Mouse (Mus musculus): ENCODE measurements around the gene Snx32. TPM values are rescaled to one million over a fixed set of nuclear protein-coding genes. Genes with fewer than 3 reads are reported as not detected.

The Snx32 gene
- polyA plus RNA-seq, 1 experiment: 7.8 TPM

DNA sequence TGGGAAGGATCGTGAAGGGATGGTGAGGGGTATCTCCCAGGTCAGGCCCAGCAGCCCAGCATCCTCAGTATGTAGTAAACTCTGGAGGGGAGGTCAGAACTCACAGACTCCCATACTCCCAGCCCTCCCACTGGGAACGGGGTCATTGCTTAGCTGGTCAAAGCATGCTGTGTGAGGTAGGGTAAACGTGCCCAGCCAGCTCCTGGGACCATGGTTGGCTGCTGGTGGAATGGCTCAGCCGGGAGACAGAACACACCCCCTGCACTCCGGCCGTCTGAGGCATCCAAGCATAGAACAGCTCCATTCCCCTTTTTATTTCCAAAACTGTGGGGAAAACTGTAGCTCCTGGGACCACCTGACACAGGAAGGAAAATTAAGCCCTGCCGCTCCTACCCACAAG lies 47.8 kb upstream of the Snx32 start:
- peaks cover 58% of the 10 kb centered on the region for H3K27me3 ChIP-seq (ENCODE audit: control insufficient read depth, insufficient read depth, insufficient read length)
- H3K36me3 ChIP-seq (ENCODE audit: control insufficient read depth, insufficient read depth): no peaks in the 10 kb centered on the region

DNA sequence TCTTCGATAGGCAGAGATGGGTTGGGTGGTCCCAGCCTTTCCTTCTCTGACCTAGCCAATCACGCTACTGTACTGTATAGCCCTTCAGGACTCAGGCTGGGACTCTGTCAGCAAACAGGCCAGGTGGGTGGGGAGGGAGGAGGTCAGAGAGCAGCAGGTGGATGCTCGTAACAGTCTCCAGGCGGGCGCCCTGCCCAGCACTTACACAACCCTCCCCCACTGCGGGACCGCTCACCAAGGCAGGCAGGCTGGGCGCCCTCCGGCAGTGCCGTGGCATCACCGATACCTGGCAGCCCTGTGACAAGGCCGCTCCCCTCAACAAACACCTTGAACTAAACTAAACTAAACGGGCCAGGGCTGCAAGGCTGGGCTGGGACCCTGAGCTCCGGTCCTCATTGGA lies 43.9 kb upstream of the Snx32 start:
- peaks cover 43% of the 10 kb centered on the region for H3K27me3 ChIP-seq (ENCODE audit: control insufficient read depth, insufficient read depth, insufficient read length)
- H3ac ChIP-seq (ENCODE audit: control insufficient read depth, insufficient read length): no peak overlapping the region
- H3K36me3 ChIP-seq (ENCODE audit: control insufficient read depth, insufficient read depth): no peaks in the 10 kb centered on the region
- no peak overlapping the region for H3K4me2 ChIP-seq (ENCODE audit: low read depth)
- no peak overlapping the region for H3K4me3 ChIP-seq
- H3K79me2 ChIP-seq (ENCODE audit: control insufficient read depth, insufficient read depth): no peaks in the 10 kb centered on the region
- TF ChIP-seq REST (IDR thresholded peaks at IDR 0.05; ENCODE audit: insufficient read depth, insufficient read length): no peak
- TF ChIP-seq TCF3 (IDR thresholded peaks at IDR 0.05; ENCODE audit: insufficient read length, low read depth): no peak
- TF ChIP-seq SRF (IDR thresholded peaks at IDR 0.05; ENCODE audit: control insufficient read depth, insufficient read length, low read depth): no peak
- TF ChIP-seq POLR2A (IDR thresholded peaks at IDR 0.05; ENCODE audit: insufficient read length, low read depth): no peak
- TF ChIP-seq MYOG (IDR thresholded peaks at IDR 0.05; ENCODE audit: control insufficient read depth in 1 of 3, insufficient read depth in 1 of 3, insufficient read length in 2 of 3, low read depth in 2 of 3): no peak
- no peak for TF ChIP-seq MAX (IDR thresholded peaks at IDR 0.05; ENCODE audit: low read depth)
- TF ChIP-seq POLR2AphosphoS2 (IDR thresholded peaks at IDR 0.05; ENCODE audit: insufficient read length, low read depth): no peak
- TF ChIP-seq USF1 (IDR thresholded peaks at IDR 0.05; ENCODE audit: low read depth): no peak
- no peak for TF ChIP-seq CEBPB (IDR thresholded peaks at IDR 0.05; ENCODE audit: insufficient read depth, poor library complexity, severe bottlenecking)
- TF ChIP-seq E2F4 (IDR thresholded peaks at IDR 0.05; ENCODE audit: insufficient read depth): no peak
- TF ChIP-seq TCF12 (IDR thresholded peaks at IDR 0.05; ENCODE audit: insufficient read depth, poor library complexity, severe bottlenecking): no peak
- TF ChIP-seq MYOD1 (IDR thresholded peaks at IDR 0.05; ENCODE audit: control insufficient read depth in 1 of 3, insufficient read length in 2 of 3, low read depth in 2 of 3): no peak

More for the DNA sequence above, 47.8 kb upstream of the Snx32 start:
- Histone ChIP-seq H3K4me3 (no peak overlapping the region), H3K4me2 (ENCODE audit: low read depth) (no peak overlapping the region), H3K79me2 (ENCODE audit: control insufficient read depth, insufficient read depth) (no peaks in the 10 kb centered on the region), H3ac (ENCODE audit: control insufficient read depth, insufficient read length) (no peak overlapping the region)
- no peak for TF ChIP-seq MYOG (IDR thresholded peaks at IDR 0.05; ENCODE audit: control insufficient read depth in 1 of 3, insufficient read depth in 1 of 3, insufficient read length in 2 of 3, low read depth in 2 of 3)
- no peak for TF ChIP-seq POLR2A (IDR thresholded peaks at IDR 0.05; ENCODE audit: insufficient read length, low read depth)
- TF ChIP-seq MAX (IDR thresholded peaks at IDR 0.05; ENCODE audit: low read depth): no peak
- no peak for TF ChIP-seq SRF (IDR thresholded peaks at IDR 0.05; ENCODE audit: control insufficient read depth, insufficient read length, low read depth)
- TF ChIP-seq TCF3 (IDR thresholded peaks at IDR 0.05; ENCODE audit: insufficient read length, low read depth): no peak
- no peak for TF ChIP-seq E2F4 (IDR thresholded peaks at IDR 0.05; ENCODE audit: insufficient read depth)
- TF ChIP-seq USF1 (IDR thresholded peaks at IDR 0.05; ENCODE audit: low read depth): no peak
- TF ChIP-seq MYOD1 (IDR thresholded peaks at IDR 0.05; ENCODE audit: control insufficient read depth in 1 of 3, insufficient read length in 2 of 3, low read depth in 2 of 3): no peak
- no peak for TF ChIP-seq TCF12 (IDR thresholded peaks at IDR 0.05; ENCODE audit: insufficient read depth, poor library complexity, severe bottlenecking)
- TF ChIP-seq CEBPB (IDR thresholded peaks at IDR 0.05; ENCODE audit: insufficient read depth, poor library complexity, severe bottlenecking): no peak
- TF ChIP-seq REST (IDR thresholded peaks at IDR 0.05; ENCODE audit: insufficient read depth, insufficient read length): no peak
- TF ChIP-seq POLR2AphosphoS2 (IDR thresholded peaks at IDR 0.05; ENCODE audit: insufficient read length, low read depth): no peak

DNA sequence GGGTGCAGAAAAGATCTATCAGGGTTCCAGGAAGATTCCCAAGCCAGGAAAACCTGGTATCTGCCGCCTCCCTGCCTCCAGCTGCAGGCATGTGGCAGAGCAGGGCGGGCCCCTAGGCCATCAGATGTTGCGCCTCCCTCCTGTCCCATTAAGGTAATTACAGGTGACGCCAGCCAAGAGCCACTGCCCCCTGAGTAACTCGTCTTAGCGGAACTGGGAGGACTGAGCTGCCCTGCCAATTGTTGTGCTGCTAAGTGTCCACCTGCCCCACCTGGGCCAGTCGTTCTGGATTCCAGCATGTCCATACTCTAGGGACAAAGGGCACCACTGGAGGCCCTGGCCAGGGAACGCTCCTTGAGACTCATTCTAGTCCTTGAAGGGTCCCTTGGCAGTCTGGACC lies 43.5 kb upstream of the Snx32 start:
- H3K36me3 ChIP-seq (ENCODE audit: control insufficient read depth, insufficient read depth): no peaks in the 10 kb centered on the region
- TF ChIP-seq TCF3 (IDR thresholded peaks at IDR 0.05; ENCODE audit: insufficient read length, low read depth) (no peak), CEBPB (IDR thresholded peaks at IDR 0.05; ENCODE audit: insufficient read depth, poor library complexity, severe bottlenecking) (no peak), POLR2A (IDR thresholded peaks at IDR 0.05; ENCODE audit: insufficient read length, low read depth) (no peak), TCF12 (IDR thresholded peaks at IDR 0.05; ENCODE audit: insufficient read depth, poor library complexity, severe bottlenecking) (no peak), MYOD1 (IDR thresholded peaks at IDR 0.05; ENCODE audit: control insufficient read depth in 1 of 3, insufficient read length in 2 of 3, low read depth in 2 of 3) (no peak), E2F4 (IDR thresholded peaks at IDR 0.05; ENCODE audit: insufficient read depth) (no peak), POLR2AphosphoS2 (IDR thresholded peaks at IDR 0.05; ENCODE audit: insufficient read length, low read depth) (no peak), MYOG (IDR thresholded peaks at IDR 0.05; ENCODE audit: control insufficient read depth in 1 of 3, insufficient read depth in 1 of 3, insufficient read length in 2 of 3, low read depth in 2 of 3) (no peak), REST (IDR thresholded peaks at IDR 0.05; ENCODE audit: insufficient read depth, insufficient read length) (no peak), SRF (IDR thresholded peaks at IDR 0.05; ENCODE audit: control insufficient read depth, insufficient read length, low read depth) (no peak), USF1 (IDR thresholded peaks at IDR 0.05; ENCODE audit: low read depth) (no peak), MAX (IDR thresholded peaks at IDR 0.05; ENCODE audit: low read depth) (no peak)
- H3K27me3 ChIP-seq (ENCODE audit: control insufficient read depth, insufficient read depth, insufficient read length): peaks cover 39% of the 10 kb centered on the region
- no peak overlapping the region for H3K4me2 ChIP-seq (ENCODE audit: low read depth)
- H3ac ChIP-seq (ENCODE audit: control insufficient read depth, insufficient read length): no peak overlapping the region
- H3K4me3 ChIP-seq: no peak overlapping the region
- no peaks in the 10 kb centered on the region for H3K79me2 ChIP-seq (ENCODE audit: control insufficient read depth, insufficient read depth)

DNA sequence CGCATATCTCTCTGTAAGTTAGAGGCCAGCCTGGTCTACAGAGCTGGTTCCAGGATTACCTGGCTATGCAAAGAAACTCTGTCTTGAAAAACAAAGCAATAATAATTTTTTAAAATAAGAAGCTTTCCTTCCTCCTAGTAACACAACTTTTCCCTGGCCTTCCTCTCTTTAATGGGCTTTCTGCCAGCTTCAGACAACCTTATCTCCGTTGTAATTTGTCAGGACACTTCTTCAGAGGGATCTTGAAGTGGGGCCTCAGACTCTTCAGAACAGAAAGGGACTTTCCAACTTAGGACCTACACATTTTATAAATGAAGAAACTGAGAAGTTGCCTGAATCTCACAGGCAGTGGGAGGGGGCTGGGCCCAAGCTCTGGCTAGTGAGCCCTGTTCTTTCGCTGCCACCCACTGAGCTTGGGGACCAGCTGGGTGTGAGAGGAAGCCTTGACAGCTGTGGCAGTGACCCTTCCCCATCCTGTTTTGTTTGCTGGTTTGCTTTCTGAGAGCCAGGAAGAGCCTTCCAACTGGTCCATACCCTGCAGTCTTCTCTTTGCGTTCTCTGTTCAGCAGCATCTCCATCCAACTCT lies 37.2 kb upstream of the Snx32 start:
- Histone ChIP-seq H3K36me3 (ENCODE audit: control insufficient read depth, insufficient read depth) (no peaks in the 10 kb centered on the region), H3K4me2 (ENCODE audit: low read depth) (no peak overlapping the region), H3K79me2 (ENCODE audit: control insufficient read depth, insufficient read depth) (no peaks in the 10 kb centered on the region), H3K27me3 (ENCODE audit: control insufficient read depth, insufficient read depth, insufficient read length) (peaks cover 13% of the 10 kb centered on the region), H3ac (ENCODE audit: control insufficient read depth, insufficient read length) (no peak overlapping the region), H3K4me3 (no peak overlapping the region)
- TF ChIP-seq MYOD1 (IDR thresholded peaks at IDR 0.05; ENCODE audit: control insufficient read depth in 1 of 3, insufficient read length in 2 of 3, low read depth in 2 of 3) (no peak), SRF (IDR thresholded peaks at IDR 0.05; ENCODE audit: control insufficient read depth, insufficient read length, low read depth) (no peak), MAX (IDR thresholded peaks at IDR 0.05; ENCODE audit: low read depth) (no peak), REST (IDR thresholded peaks at IDR 0.05; ENCODE audit: insufficient read depth, insufficient read length) (no peak), CEBPB (IDR thresholded peaks at IDR 0.05; ENCODE audit: insufficient read depth, poor library complexity, severe bottlenecking) (no peak), TCF12 (IDR thresholded peaks at IDR 0.05; ENCODE audit: insufficient read depth, poor library complexity, severe bottlenecking) (no peak), USF1 (IDR thresholded peaks at IDR 0.05; ENCODE audit: low read depth) (no peak), E2F4 (IDR thresholded peaks at IDR 0.05; ENCODE audit: insufficient read depth) (no peak), POLR2AphosphoS2 (IDR thresholded peaks at IDR 0.05; ENCODE audit: insufficient read length, low read depth) (no peak), POLR2A (IDR thresholded peaks at IDR 0.05; ENCODE audit: insufficient read length, low read depth) (no peak), TCF3 (IDR thresholded peaks at IDR 0.05; ENCODE audit: insufficient read length, low read depth) (no peak), MYOG (IDR thresholded peaks at IDR 0.05; ENCODE audit: control insufficient read depth in 1 of 3, insufficient read depth in 1 of 3, insufficient read length in 2 of 3, low read depth in 2 of 3) (no peak)
